Mouse (Mus musculus) cerebellum, adult 11-12 months (tissue): ENCODE measurements at regions not wholly inside any gene's neighbourhood (a gene's known extent, or its start where the extent isn't known, plus 50 kb on each side); places are given as distances from the start of the nearest gene placed in this dataset.

Experiments used
- DNase-seq: peaks from one replicate; pipeline ENCODE4 v3.0.0; 2022

DNA sequence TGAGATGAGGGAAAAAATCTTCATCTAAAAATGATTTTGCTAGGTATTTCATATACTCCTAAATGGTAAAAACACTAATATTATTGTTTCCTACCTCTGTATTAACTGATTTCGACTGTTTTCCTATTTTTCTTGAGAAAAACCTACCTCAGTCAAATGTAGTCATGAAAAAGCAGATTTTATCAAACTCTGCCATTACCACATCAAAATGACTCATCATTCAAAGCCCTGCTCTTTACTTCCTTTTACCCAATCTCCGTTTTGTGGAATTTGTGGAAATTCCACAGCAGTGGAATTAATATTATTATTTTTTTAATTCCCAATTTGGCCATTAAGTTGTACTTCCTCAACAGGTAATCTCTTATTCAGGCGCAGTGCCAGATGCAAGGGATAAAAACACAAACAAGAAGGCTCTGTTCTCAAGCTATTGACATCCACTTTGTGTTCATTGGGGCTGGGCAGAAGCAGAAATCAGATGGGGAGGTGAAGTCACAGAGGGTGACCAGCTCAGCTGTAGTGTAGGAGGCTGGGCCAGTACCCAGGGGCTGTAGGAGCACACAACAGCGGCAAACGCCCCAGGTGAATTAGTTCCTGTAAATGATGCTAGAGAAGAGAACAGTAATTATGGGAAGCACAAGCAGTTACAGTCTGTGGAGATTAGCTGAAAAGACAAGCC, 138.2 kb upstream of the Mocs2 start:
- no peak for DNase-seq

DNA sequence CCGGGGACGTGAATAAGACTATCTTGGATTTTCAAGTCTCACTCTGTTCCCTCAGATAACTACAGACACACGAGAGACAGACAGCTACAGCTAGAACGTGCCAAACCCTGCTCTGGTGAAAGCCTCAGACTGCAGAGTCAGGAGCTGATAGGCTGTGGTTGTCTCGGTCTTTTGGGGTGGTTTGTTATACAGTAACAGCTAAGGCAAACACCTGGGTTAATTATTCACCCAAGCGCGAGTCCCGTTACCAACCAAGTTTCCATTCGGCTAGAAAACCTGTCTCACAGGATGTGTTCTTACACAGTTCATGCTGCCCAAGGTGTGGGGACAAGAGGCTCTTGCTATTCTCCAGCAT, 137.7 kb upstream of the Mocs2 start:
- no peak for DNase-seq

DNA sequence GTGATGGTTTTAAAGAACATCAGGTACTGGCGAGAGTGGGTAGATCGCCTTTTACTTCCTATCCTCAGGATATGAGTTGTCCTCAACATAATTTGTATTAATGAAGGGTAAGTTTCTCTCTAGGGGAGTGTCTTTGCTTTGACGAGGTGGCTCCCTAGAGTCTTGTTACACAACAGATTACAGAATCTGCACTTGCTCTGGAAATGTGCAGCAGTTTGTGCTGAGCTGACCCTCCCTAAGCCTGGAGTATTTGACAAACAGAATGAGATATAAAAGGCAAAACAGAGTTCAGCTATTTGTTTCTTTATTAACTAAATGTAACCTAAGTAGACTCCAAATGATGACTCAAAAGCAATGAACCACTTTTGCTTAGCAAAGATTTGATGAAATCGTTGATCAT, 136.8 kb upstream of the Mocs2 start:
- no peak for DNase-seq

DNA sequence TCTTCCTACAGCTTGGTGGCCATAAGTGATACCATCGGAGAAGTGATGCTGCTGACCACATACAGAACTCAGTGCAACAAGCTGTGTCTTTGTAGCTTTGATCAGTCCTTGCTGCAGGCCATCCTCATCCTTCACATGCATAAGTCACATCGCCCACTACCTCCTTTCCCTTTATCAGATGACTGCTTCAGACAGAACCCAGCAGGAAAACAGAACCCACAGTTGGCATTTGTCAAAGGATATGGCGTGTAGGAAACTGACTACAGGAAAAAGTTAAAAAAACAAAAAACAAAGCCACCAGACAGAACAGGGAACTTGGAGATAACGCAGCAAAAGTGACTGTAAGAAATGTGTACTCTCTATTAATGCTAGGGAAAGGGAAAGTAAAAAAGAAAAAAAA, 136.1 kb upstream of the Mocs2 start:
- no peak for DNase-seq

GRCm38 (mm10) chr13:114682891-114683290, 135.1 kb upstream of the Mocs2 start:
- DNase-seq = no peak

- no peak for DNase-seq
Observed at GRCm38 (mm10) chr13:114684298-114684697, 133.7 kb upstream of the Mocs2 start.

DNA sequence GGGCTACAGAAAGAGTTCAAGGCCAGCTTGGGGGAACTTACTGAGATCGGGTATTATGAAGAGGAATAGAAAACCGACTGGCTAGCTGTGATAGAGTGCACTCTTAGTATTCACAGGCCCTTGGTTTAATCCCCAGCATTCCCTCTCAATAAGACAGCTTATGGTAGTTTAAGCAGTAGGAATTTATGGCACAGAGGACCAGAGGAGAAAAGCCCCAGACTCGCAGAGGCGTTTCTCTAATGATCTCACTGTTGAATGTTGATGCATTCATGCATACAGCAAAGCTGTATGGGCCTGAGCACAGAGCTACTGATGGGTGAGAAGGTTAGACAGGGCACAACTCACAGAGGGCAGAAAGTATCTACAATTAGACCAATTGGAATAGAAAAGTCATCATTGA, 132.7 kb upstream of the Mocs2 start:
- DNase-seq = no peak

DNA sequence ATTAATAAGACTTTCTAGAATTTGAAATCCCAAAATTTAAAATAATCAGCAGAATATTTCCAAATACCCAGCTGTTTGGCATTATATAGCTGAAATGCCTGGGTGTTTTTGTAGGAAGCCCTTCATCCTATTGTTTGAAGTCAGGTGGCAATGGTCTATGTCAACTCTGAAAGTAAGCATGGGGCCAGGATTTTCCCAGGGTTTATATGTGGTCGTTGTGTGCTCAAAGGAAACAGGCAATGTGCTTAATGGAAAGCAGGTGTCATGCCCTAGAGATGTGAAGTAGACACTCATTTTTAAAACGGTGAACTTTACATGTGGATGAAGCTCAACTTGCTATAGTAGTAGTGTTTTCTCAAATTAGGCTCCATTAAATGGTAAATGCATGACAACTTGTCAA, 105.4 kb upstream of the Mocs2 start:
- DNase-seq = no peak

- no peak for DNase-seq
Observed at GRCm38 (mm10) chr13:114719771-114720170, 98.3 kb upstream of the Mocs2 start.

DNA sequence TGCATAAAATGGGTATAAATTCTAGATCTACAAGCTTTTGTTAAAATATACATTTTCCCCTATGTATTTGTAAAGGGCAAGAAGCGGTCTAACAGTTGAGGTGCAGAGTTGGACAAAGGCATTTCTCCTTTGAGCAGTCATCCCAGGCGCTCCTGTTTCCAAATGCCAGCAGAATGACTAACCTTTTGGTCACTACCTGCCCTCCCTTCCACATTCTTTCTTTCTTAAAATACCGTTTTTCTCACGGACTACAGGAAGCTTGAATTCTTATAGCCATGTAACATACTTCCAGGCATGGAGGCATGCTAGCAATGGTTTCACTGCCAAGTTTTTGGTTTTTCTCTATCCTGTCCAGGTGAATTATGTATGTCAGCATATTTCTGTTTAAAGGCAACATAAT, 91.2 kb upstream of the Mocs2 start:
- no peak for DNase-seq

GRCm38 (mm10) chr13:114735066-114735465, 83.0 kb upstream of the Mocs2 start:
- no peak for DNase-seq

DNA sequence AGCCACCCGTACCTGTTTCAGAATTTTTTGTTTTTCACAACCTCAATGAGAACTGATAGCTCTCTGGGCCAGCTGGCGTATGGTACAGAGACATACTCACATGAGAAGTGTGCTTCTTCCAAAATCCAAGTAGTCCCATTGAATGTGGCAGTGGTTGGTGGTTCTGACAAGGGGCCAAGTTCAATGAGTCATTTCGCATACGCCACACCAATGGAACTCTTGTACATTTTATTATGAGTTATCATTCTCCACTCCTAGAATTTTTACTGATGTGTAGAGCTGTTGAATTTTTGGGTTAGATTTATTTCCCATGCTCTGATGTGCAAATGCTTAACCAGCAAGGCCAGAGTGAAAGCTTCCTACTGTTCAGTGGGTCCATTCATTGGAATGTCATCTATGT, 82.0 kb upstream of the Mocs2 start:
- DNase-seq = no peak

- DNase-seq = no peak
Observed at GRCm38 (mm10) chr13:114742534-114742933, 75.5 kb upstream of the Mocs2 start.

DNA sequence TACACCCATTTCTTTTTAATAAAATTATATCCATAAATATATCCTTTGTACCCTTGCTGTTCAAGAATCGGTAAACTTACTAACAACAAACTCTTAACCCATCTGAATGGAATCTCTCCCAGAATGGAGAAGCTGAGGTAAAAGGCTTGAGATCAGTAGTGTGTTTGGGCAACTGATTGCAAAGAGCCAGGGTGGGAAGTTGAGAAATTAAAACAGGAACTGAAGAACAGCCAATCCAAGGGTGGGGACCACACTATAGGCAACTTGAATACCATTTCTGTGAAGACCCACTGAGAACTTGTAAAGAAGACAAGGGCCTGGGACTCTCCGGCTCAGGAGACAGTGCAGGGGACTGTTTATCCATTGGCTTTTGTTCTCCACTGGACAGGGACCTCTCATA, 72.2 kb upstream of the Mocs2 start:
- DNase-seq = no peak

DNA sequence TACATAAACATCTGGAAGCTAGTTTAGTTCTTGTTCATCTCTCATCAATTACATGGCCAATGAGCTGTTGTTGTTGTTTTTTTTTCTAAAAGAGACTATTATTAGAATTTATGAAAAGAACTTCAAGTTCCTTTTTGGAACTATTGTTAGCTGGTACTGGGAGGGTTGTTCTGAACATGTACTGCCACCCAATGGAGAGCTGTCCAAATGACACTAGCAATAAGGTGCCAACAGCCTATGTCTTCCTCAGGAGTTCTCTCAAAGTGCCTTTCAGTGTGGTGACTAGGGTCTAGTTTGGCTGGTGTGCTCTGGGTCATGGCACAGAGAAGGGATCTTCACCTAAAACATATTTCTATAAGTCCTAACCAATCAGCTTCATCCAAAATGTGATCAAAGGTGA, 60.6 kb upstream of the Mocs2 start:
- no peak for DNase-seq

DNA sequence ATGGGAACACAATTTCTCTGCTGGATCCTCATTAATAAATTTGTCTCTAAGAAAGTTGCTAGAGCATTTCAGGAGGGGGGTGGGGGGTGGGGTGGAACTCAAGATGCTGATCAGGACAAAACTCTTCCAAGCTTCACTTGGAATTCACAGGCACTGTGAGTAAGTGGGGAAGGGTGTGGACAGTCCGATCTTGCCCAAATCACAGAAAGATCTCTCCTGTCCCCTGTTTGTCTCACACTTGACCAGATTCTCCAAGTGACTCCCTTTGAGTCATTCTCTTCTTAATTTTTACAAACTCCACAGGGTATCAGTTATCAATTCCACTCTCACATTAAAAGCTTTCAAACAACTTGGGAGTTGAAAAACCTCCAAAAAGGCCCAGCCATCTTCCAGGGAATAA, 58.1 kb upstream of the Mocs2 start:
- DNase-seq = no peak

GRCm38 (mm10) chr13:114760901-114761300, 57.1 kb upstream of the Mocs2 start:
- peak; percentile 6 for DNase-seq
